Mouse (Mus musculus): ENCODE measurements around the gene Thbs4.

Gene Thbs4

DNA sequence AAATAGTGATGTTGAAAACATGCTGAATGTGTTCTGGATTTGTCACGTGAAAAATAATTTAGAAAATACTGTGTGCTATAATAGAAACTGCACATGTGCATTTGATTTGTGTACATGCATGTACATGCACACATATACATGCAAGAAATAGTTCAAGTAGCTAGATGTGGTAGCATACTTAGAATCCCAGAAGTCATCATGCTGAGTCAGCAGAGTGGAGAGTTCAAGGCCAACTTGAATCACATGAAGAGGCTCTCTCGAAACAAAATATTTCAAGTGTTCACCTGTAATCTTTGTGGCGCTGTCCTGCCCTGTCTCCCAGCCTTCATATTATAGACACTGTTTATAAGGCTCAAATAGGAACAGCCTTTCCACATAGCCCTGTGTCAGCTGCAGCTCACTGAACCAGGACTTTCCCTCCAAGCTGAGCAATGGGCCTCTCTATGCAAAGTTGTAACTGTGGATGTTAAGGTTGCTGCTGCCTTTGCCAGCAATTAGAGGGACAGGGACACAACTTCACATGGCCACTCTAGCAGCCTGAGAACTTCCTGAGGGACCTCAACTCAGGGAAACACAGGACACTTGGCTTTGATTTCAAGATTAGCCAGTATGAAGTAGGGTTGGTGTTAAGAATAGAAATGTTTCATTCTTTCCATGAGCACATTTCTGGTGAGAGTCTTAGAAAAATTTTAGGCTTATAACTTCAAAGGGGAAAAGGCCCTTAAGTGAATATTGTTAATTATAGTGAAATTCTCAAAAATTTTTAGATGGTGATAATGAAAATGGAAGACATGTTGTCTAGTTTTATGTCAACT is 76.6 kb downstream of the Thbs4 start:
- no peak for DNase-seq (ENCODE audit: low spot score in 2 of 2)

DNA sequence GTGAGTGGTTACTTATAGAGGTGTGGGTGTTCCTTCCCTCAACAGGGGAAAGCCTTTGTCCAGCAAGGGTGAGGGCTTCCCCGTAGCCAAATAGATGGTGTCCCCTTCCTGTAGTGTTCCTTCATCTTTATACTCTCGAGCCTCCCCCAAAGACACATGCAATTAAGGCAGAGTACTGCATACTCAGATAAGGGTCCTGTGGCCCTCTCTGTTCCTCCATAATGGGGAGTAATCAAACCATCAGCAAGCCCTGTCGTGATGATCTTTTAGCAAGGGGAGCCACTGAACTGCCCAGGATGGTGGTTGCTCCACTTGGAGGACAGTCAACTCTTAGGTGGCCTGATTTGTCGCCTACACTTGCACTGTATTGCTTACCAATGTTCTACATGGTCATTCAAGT is 82.0 kb downstream of the Thbs4 start:
- DNase-seq (ENCODE audit: low spot score in 2 of 2), result no peak

DNA sequence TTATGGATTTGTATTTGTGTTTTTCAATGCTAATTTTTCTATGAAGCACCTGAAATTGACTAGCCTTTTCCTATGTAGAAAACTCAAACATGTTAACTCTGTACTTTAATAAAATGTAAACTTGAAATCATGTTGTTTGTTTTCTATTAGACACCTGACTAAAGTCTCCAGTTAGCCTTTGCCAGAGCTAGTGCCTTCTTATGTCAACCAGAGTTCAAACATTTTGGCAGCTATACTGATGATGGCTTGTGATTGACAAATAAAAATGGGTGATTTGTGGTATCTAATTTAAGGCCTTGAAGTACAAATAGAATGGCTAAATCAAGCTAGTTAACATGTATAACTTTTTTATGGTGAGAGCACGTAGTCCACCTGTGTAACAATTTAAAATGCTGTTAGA is 82.8 kb downstream of the Thbs4 start:
- DNase-seq (ENCODE audit: low spot score in 2 of 2), result no peak

DNA sequence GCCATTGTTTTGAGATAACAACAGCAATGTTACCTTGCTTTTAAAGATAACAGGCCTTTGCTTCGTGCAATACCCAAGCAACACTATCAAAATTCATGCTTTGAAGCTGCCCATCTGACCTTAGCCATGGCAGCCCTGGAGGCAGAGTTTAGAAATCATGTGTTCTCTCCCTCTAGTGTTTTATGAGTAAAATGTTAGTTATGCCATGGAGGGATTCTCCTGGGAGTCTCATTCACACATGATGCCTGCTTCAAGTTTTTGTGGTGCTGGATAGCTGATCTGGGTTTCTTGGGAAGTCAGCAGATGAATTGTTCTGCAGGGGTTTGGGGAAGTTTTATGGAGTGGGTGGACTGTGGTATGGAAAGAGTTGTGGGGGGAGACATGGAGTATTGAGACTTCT is 84.3 kb downstream of the Thbs4 start:
- DNase-seq (ENCODE audit: low spot score in 2 of 2), result no peak

DNA sequence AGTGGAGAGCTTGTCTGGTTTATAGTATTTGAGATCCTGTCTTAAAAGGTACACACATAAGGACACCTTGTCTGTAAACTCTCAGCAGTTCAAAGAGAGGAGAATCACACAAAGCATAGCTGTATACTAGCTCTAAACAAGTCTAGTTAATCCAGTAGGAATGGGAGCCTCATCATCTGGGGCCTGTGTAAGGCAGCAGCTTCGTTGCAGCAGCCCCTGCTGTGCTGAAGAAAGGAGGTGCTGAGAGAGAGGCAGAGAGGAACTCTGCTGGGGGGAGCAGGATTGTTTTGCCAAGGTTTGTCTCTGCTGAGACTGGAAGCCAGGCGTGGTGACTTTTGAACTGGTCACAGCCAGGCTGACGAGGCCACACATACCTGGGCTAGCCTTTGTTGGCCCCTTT is 85.1 kb downstream of the Thbs4 start:
- DNase-seq (ENCODE audit: low spot score in 2 of 2), result no peak

DNA sequence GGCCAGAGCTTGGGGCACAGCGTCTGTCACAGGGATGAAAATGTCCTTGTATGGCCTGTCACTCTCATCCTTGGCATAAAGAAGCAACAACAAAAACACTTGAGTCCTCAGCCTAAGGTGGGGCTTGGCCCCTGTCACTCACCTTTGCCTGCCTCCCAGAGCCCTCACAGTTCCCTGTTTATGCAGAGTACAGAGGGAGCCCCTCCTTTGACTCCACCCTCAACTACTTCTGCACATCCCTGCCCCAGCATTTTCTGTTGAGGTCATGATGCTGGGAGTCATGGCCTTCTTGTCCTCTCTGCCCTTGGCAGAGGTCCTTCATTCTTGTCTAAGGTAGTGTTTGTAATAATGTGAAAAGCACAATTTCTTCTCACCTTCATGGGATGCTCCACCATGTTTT is 86.2 kb downstream of the Thbs4 start:
- no peak for DNase-seq (ENCODE audit: low spot score in 2 of 2)

DNA sequence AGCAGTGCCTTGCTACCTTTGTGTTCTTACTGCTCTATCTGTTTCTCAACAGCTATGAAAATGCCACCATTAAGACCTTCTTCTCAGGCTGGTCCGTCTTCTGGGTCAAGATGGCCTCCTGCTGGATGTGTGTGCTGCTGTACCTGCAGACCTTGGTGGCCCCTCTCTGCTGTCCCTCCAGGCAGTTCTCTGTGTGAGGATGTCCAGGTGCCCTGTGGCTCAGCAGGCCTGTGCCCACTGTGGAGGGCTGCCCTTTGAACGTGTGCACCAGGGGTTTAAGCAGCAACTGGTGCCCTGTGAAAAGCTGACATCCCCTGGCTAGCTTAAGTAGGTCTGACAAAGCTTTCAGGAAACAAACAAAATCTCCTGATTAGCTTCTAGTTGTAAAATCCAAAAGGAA is 86.7 kb downstream of the Thbs4 start:
- no peak for DNase-seq (ENCODE audit: low spot score in 2 of 2)

DNA sequence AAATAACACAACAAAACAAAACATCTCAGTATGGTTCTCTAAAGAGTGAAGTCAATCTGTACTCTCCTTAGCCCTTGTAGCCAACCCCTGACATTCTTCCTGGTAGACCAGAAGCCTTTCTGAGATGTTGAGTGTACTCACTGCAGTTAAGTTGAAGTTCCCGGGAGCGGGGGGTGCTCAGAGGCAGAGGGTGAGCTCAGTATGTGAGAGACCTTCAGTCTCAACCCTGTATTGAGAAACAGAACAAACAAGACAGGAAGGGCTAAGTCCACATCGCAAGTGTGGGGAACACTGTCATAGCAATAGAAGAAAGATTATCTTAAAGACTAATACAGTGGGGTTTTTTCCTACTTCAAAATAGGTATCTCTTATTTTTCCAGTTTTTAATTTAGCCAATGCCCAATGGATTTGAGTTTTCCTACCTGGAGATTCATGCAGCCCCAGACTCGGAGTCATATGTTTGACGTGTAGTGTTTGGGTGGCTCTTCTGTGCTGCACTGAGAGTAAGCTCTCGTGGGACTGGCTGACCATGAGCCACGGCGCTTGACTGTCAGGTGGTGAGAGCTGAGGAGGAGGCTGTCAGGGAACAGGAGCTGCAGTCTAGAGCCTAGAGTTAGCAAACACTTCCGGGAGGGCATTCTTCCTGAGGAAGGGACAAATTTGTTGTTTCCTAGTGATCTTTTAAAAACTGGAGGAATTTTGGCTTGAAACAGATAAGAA is 88.1 kb downstream of the Thbs4 start:
- no peak for DNase-seq (ENCODE audit: low spot score in 2 of 2)

DNA sequence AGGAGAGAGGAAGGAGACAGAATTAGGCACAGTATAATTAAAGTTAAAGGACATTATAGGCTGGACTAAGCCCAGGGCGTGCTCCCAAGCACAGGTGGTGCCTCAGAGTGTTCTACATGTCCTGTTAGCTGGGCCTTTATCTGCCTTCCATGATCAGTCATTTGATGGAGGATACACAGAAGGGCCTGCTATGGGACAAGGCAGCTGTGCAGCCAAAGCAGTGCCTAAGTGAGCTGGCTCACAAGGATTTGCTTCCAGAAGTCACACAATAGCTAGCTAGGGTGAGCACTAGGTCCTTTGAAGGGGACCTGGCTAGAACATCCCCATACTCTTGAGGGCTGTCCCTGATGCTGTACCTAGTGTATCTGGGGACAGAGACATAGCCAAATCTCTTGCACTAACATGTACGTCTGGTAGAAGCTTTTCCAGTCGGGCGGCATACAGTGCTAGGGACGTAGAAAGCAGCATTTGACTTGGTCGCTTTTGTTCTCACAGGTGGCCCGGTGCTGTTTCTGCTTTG is 89.5 kb downstream of the Thbs4 start:
- DNase-seq (ENCODE audit: low spot score in 2 of 2), result no peak

DNA sequence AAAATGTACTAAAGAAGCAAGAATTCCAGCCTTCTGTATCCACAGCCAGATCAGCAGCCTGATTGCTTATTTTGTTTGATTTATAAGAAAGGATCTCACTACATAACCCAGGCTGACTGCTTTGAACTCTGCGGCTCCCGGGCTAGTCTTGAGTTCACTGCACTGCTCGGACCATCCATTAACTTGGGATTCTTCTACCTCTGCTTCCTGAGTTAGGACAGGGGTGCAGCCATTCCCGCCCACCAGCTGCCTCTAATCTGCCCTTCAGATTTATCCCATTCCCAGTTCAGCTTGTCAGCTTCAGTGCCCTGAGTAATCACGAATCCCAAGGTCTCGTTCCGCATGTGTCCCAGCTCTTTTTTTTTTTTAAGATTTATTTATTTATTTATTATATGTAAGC is 90.4 kb downstream of the Thbs4 start:
- no peak for DNase-seq (ENCODE audit: low spot score in 2 of 2)

DNA sequence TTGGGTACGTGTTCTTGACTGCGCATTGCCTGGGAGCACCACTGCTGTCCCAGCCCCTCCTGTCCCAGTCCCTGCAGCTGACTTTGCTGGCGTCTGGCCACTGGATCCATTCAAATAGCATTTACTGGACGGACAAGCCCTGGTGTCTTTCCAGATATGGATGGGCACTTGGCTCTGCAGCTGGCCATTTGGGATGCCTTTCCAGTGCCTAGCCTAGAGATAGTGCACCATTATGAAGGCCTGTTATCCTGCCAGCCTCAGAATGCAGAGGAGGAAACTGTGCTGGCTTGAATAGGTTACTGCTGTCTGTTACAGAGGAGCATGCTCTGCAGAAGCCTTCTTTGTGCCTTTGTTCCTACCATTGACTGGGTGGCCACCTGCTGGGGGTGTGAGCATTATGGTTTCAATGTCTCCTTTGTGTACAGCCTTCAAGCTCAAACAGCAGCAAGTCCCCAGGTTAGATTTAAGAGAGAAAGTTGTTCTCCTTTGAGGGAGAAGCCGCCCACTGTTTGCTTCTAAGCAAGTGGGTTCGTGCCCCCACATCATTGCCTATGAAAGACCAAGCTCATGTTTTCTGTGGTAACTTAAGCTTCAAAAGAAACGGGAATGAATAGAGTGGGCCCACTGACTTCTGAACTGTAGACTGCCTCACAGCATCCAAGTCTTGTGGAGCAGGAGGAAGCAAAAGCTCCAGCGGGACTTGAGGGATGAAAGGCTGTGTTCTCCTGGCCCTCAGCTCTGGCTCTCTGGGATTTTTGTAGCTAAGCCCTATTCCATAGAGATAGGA is 91.2 kb downstream of the Thbs4 start:
- no peak for DNase-seq (ENCODE audit: low spot score in 2 of 2)

DNA sequence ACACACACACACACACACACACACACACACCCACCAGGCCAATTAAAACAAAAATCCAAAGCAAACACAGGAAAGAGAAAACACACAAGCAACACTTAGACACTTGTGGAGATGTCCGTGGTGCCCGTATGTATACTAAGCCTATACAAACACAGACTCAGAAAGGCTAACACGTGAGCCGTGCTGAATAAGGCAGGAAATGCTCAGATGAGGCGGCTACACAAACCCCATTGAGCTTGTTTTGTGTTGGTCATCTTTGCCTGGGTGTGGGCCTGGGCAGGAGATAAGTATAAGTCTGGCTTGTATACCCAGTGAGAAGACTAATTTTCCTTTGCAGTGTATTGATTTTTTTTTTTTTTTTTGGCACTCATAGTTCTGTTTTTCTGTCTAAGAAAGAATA is 92.6 kb downstream of the Thbs4 start:
- no peak for DNase-seq (ENCODE audit: low spot score in 2 of 2)

All from urinary bladder, adult 18-20 months (tissue).